Mouse (Mus musculus) ES-Bruce4 (cell line): ENCODE measurements around the gene Fgf13. TPM values are rescaled to one million over a fixed set of nuclear protein-coding genes. Genes with fewer than 3 reads are reported as not detected.

ENCODE experiments used
- H3K27ac ChIP-seq: 2 replicates; pipeline ENCODE4 v1.5.1; 2012; ENCODE audit warnings: low read length, inconsistent platforms; ENCODE audit not compliant: insufficient read depth
- H3K27me3 ChIP-seq: 2 replicates; pipeline ENCODE4 v1.6.1; 2012; ENCODE audit warnings: mild to moderate bottlenecking, low read length, inconsistent platforms; ENCODE audit not compliant: control insufficient read depth, poor library complexity, insufficient read depth, severe bottlenecking
- H3K36me3 ChIP-seq: 2 replicates; pipeline ENCODE4 v1.6.1; 2012; ENCODE audit warnings: inconsistent platforms, mild to moderate bottlenecking, low read length, moderate library complexity; ENCODE audit not compliant: control insufficient read depth, poor library complexity, insufficient read depth, severe bottlenecking
- H3K4me1 ChIP-seq: one replicate; pipeline ENCODE4 v1.8.1; 2011; ENCODE audit warnings: low read length; ENCODE audit not compliant: control insufficient read depth, insufficient read depth
- H3K4me3 ChIP-seq: 2 replicates; pipeline ENCODE4 v1.5.1; 2011; ENCODE audit warnings: low read depth, mild to moderate bottlenecking, low read length
- H3K9ac ChIP-seq: 2 replicates; pipeline ENCODE4 v1.6.1; 2012; ENCODE audit warnings: low read depth, mild to moderate bottlenecking, inconsistent platforms; ENCODE audit not compliant: poor library complexity, severe bottlenecking
- H3K9me3 ChIP-seq: replicated peaks from 2 replicates; pipeline ENCODE4 v1.6.1; 2012; ENCODE audit warnings: mild to moderate bottlenecking, low read length, inconsistent platforms; ENCODE audit not compliant: control insufficient read depth, poor library complexity, insufficient read depth, severe bottlenecking
- CTCF ChIP-seq: IDR thresholded peaks from one replicate; pipeline ENCODE4 v1.8.1; 2011; ENCODE audit warnings: low read depth, low read length
- EP300 ChIP-seq: IDR thresholded peaks from 2 replicates; pipeline ENCODE4 v1.6.1; 2011; ENCODE audit warnings: low read depth, low read length; ENCODE audit not compliant: insufficient read depth
- POLR2A ChIP-seq: IDR thresholded peaks from one replicate; pipeline ENCODE4 v1.8.1; 2011; ENCODE audit warnings: low read length; ENCODE audit not compliant: insufficient read depth
- polyA plus RNA-seq: library from polyadenylated mRNA; stranded (reverse); fragments of >200 nt; gene quantifications from 2 replicates; pipeline ENCODE4 v1.2.4, GENCODE M21; 2011; ENCODE audit warnings: low read depth; ENCODE audit not compliant: missing spikeins, insufficient read depth, insufficient read length

Fgf13 gene
- polyA plus RNA-seq, 1 experiment = 4.5 TPM

GRCm38 (mm10) chrX:59402596-59403285 lies 165.1 kb downstream of the Fgf13 start:
- H3K9me3 ChIP-seq = no peaks in the 10 kb centered on the region
- H3K27ac ChIP-seq = no peak overlapping the region
- H3K4me3 ChIP-seq = no peak overlapping the region
- no peak for TF ChIP-seq POLR2A
- H3K9ac ChIP-seq = no peak overlapping the region
- no peaks in the 10 kb centered on the region for H3K27me3 ChIP-seq
- H3K4me1 ChIP-seq = no peaks in the 10 kb centered on the region
- H3K36me3 ChIP-seq = no peaks in the 10 kb centered on the region

- Histone ChIP-seq H3K36me3 (no peaks in the 10 kb centered on the region), H3K27me3 (no peaks in the 10 kb centered on the region), H3K9me3 (no peaks in the 10 kb centered on the region), H3K27ac (no peak overlapping the region), H3K4me3 (no peak overlapping the region), H3K4me1 (no peaks in the 10 kb centered on the region), H3K9ac (no peak overlapping the region)
- TF ChIP-seq POLR2A = no peak
- TF ChIP-seq CTCF = no peak
- TF ChIP-seq EP300 = no peak
These were observed 276.9 kb downstream of the Fgf13 start for GRCm38 (mm10) chrX:59290916-59291411.

GRCm38 (mm10) chrX:59251576-59251975 lies 316.3 kb downstream of the Fgf13 start:
- Histone ChIP-seq H3K27me3 (no peaks in the 10 kb centered on the region), H3K4me3 (no peak overlapping the region), H3K4me1 (no peaks in the 10 kb centered on the region), H3K27ac (no peak overlapping the region), H3K9me3 (no peaks in the 10 kb centered on the region), H3K9ac (no peak overlapping the region), H3K36me3 (no peaks in the 10 kb centered on the region)
- TF ChIP-seq CTCF = no peak
- no peak for TF ChIP-seq EP300
- TF ChIP-seq POLR2A = no peak

- H3K27ac ChIP-seq = no peak overlapping the region
- H3K4me1 ChIP-seq = no peaks in the 10 kb centered on the region
These were observed 324.1 kb downstream of the Fgf13 start for GRCm38 (mm10) chrX:59243752-59244151.

GRCm38 (mm10) chrX:59243176-59243575 lies 324.7 kb downstream of the Fgf13 start:
- no peaks in the 10 kb centered on the region for H3K36me3 ChIP-seq

More at GRCm38 (mm10) chrX:59243752-59244151, 324.1 kb downstream of the Fgf13 start:
- no peaks in the 10 kb centered on the region for H3K36me3 ChIP-seq
- TF ChIP-seq POLR2A = no peak
- TF ChIP-seq EP300 = no peak
- no peak for TF ChIP-seq CTCF
- no peak overlapping the region for H3K9ac ChIP-seq
- no peak overlapping the region for H3K4me3 ChIP-seq
- H3K9me3 ChIP-seq = no peaks in the 10 kb centered on the region
- no peaks in the 10 kb centered on the region for H3K27me3 ChIP-seq

DNA sequence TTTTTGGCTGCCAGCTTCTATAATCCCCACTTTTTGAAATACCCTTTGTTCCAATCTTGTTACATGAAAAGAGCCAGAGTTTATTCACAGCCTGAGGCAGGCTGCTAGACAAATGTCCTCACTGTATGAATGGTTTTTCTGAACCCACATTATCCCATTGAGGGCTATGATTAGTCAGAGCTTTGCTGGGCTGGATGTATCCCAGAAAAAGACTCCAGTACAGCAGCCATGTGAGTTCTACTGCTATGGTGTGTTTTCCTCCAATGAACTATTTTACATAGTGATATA lies 326.5 kb downstream of the Fgf13 start:
- Histone ChIP-seq H3K9me3 (no peaks in the 10 kb centered on the region), H3K36me3 (no peaks in the 10 kb centered on the region), H3K4me3 (no peak overlapping the region), H3K4me1 (no peaks in the 10 kb centered on the region), H3K27me3 (no peaks in the 10 kb centered on the region), H3K9ac (no peak overlapping the region), H3K27ac (no peak overlapping the region)
- TF ChIP-seq CTCF = no peak
- no peak for TF ChIP-seq EP300
- no peak for TF ChIP-seq POLR2A

More at GRCm38 (mm10) chrX:59243176-59243575, 324.7 kb downstream of the Fgf13 start:
- Histone ChIP-seq H3K9me3 (no peaks in the 10 kb centered on the region), H3K4me3 (no peak overlapping the region), H3K4me1 (no peaks in the 10 kb centered on the region), H3K27ac (no peak overlapping the region), H3K9ac (no peak overlapping the region), H3K27me3 (no peaks in the 10 kb centered on the region)
- no peak for TF ChIP-seq POLR2A
- no peak for TF ChIP-seq CTCF
- TF ChIP-seq EP300 = no peak
